Mouse (Mus musculus): ENCODE data around the gene Mup7. TPM values are rescaled to one million over a fixed set of nuclear protein-coding genes. Genes with fewer than 3 reads are reported as not detected.
"Not testable (repeated sequence)": the region's sequence is repeated elsewhere in the genome, so short reads cannot be mapped to it uniquely, and the experiment has no call there.

Gene Mup7
- polyA plus RNA-seq (2015; fragmentation: Nextera tagmentation; extraction: Ambion mirVana): not detected in 2 replicates

- not testable (repeated sequence) for H3K27me3 ChIP-seq; H3K9ac ChIP-seq; H3K36me3 ChIP-seq; H3K27ac ChIP-seq; H3K4me2 ChIP-seq; H3K4me3 ChIP-seq (replicated peaks); H3K9me3 ChIP-seq (replicated peaks); H3K4me1 ChIP-seq; ATAC-seq (replicated peaks; ENCODE audit: low FRiP score)
- 83% methylated on average over 2 of the region's 2 CpGs for WGBS
These were observed at the start of gene Mup7 for GRCm38 (mm10) chr4:60070375-60070774. Gene Mup7 (minus strand): TSS chr4:60070475.

- H3K4me3 ChIP-seq (replicated peaks); H3K9ac ChIP-seq; H3K36me3 ChIP-seq; H3K27ac ChIP-seq; H3K27me3 ChIP-seq; ATAC-seq (replicated peaks; ENCODE audit: low FRiP score); H3K4me1 ChIP-seq; H3K4me2 ChIP-seq; H3K9me3 ChIP-seq (replicated peaks): not testable (repeated sequence)
- WGBS: 45% methylated on average over 3 of the region's 3 CpGs
These were observed 9.6 kb upstream of the Mup7 start for GRCm38 (mm10) chr4:60079865-60080264.

- H3K27me3 ChIP-seq; H3K36me3 ChIP-seq; H3K4me1 ChIP-seq; H3K9ac ChIP-seq; H3K9me3 ChIP-seq (replicated peaks); H3K4me3 ChIP-seq (replicated peaks); H3K4me2 ChIP-seq; H3K27ac ChIP-seq: not testable (repeated sequence)
- WGBS: 48% methylated on average over 13 of the region's 13 CpGs
- ATAC-seq (replicated peaks; ENCODE audit: low FRiP score): peak; percentile 78
These were observed 40.8 kb downstream of the Mup7 start for GRCm38 (mm10) chr4:60029334-60030111.

GRCm38 (mm10) chr4:60020141-60020540 lies 50.1 kb downstream of the Mup7 start:
- 80% methylated on average over 7 of the region's 7 CpGs for whole genome bisulfite sequencing

More at GRCm38 (mm10) chr4:60020141-60020540, 50.1 kb downstream of the Mup7 start:
- not testable (repeated sequence) for H3K36me3 ChIP-seq; H3K27ac ChIP-seq; H3K4me1 ChIP-seq; H3K9me3 ChIP-seq (replicated peaks); H3K27me3 ChIP-seq; H3K4me3 ChIP-seq (replicated peaks); H3K4me2 ChIP-seq; ATAC-seq (replicated peaks; ENCODE audit: low FRiP score); H3K9ac ChIP-seq

Other genes with a start within 250 kb of the Mup7 start
- 0.05 TPM in 1 of 2 replicates, not detected in the other for gene Slc46a2, start 155.4 kb downstream of the Mup7 start, polyA plus RNA-seq (2015; fragmentation: Nextera tagmentation; extraction: Ambion mirVana)
- gene Mup4, start 109.8 kb downstream of the Mup7 start, polyA plus RNA-seq (2015; fragmentation: Nextera tagmentation; extraction: Ambion mirVana): not detected in 2 replicates
- gene Mup6, start 106.2 kb downstream of the Mup7 start, polyA plus RNA-seq (2015; fragmentation: Nextera tagmentation; extraction: Ambion mirVana): not detected in 2 replicates
- not detected in 2 replicates for gene Mup2, start 83.8 kb upstream of the Mup7 start, polyA plus RNA-seq (2015; fragmentation: Nextera tagmentation; extraction: Ambion mirVana)
- gene Mup8, start 152.1 kb upstream of the Mup7 start, polyA plus RNA-seq (2015; fragmentation: Nextera tagmentation; extraction: Ambion mirVana): not detected in 2 replicates